Mouse (Mus musculus): ENCODE measurements around the gene Ticrr. TPM values are rescaled to one million over a fixed set of nuclear protein-coding genes. Genes with fewer than 3 reads are reported as not detected.

Gene Ticrr
- polyA plus RNA-seq, 1 experiment = 3.1 TPM

DNA sequence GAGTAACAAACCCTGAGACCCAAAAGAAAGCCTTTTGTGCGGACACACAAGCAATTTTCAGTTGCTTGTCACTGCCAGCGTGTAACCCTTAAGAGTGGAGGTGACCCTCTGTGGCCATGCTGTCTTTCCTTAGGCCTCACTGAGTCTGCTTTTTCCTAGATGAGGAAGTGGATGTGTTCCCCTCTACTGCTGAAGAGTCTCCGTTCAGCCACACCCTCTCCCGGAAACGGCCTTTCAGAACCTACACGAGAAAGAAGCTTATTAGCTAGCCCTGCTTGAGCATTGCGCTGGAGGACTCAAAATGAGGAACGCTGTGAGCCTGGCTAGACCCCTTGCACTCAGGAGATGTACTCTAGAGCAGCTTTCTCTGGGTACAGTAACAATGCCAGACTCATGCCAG is 36.5 kb downstream of the Ticrr start:
- TF ChIP-seq POLR2A (IDR thresholded peaks at IDR 0.05; ENCODE audit: borderline replicate concordance, extremely low read depth, insufficient read depth, insufficient read length, poor library complexity, severe bottlenecking) (no peak), CTCF (IDR thresholded peaks at IDR 0.05; ENCODE audit: borderline replicate concordance, extremely low read depth, insufficient read depth, insufficient read length) (no peak)
- no peak for DNase-seq (ENCODE audit: low read depth)

- no peak for TF ChIP-seq CTCF (IDR thresholded peaks at IDR 0.05; ENCODE audit: borderline replicate concordance, extremely low read depth, insufficient read depth, insufficient read length)
- TF ChIP-seq POLR2A (IDR thresholded peaks at IDR 0.05; ENCODE audit: borderline replicate concordance, extremely low read depth, insufficient read depth, insufficient read length, poor library complexity, severe bottlenecking) = no peak
- no peak for DNase-seq (ENCODE audit: low read depth)
These were observed 42.8 kb downstream of the Ticrr start for GRCm38 (mm10) chr7:79702755-79703154.

DNA sequence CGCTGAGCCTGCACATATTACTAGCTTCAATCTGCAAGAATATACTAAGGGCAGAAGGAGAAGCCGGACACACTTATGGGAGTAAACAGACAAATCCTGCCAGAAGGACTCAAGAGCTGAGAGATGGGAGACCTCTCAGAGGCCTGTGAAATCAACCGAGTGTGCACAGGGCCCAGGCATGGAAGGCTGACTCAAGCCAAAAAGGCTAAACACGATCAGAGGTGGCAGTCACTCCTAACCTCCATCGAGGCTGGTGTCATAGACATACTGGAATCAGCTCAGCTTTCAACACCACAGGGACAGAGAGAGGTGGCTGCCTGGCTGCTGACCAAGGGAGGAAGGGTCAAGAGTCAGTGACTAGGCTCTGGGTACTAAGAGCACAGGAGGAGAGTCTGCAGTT is 45.2 kb downstream of the Ticrr start:
- TF ChIP-seq POLR2A (IDR thresholded peaks at IDR 0.05; ENCODE audit: borderline replicate concordance, extremely low read depth, insufficient read depth, insufficient read length, poor library complexity, severe bottlenecking) = no peak
- no peak for TF ChIP-seq CTCF (IDR thresholded peaks at IDR 0.05; ENCODE audit: borderline replicate concordance, extremely low read depth, insufficient read depth, insufficient read length)

DNA sequence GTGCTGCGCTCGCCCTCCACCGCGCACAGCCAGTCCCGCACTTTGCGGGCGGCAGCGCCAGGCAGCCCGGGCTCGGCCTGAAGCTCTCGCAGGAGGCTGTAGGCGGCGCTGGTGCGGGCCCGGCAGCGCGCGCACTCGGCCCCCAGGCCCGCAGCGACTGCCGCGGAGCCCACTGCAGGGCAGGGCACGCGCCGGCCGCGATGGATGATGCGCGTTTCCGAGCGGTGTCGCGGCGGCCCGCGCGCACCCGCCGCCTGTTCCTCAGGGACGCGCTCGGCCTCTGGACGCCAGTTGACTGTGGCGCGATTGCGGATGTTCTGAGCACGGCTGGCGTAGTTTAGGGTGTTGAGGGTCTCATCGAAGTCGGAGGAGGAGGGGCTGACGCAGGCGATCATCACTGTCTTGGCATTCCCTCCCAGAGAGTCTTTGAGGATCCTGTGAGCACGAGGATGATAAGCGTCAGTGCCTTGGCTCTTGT is 50.2 kb downstream of the Ticrr start:
- TF ChIP-seq CTCF (IDR thresholded peaks at IDR 0.05; ENCODE audit: borderline replicate concordance, extremely low read depth, insufficient read depth, insufficient read length) (peak; percentile 63), POLR2A (IDR thresholded peaks at IDR 0.05; ENCODE audit: borderline replicate concordance, extremely low read depth, insufficient read depth, insufficient read length, poor library complexity, severe bottlenecking) (peak; percentile 47; the same call in 1 of the 2 replicates)
- peak; percentile 92 for DNase-seq (ENCODE audit: low read depth)

More for the DNA sequence above, 45.2 kb downstream of the Ticrr start:
- no peak for DNase-seq (ENCODE audit: low read depth)

GRCm38 (mm10) chr7:79710831-79711230 is 50.8 kb downstream of the Ticrr start:
- no peak for TF ChIP-seq CTCF (IDR thresholded peaks at IDR 0.05; ENCODE audit: borderline replicate concordance, extremely low read depth, insufficient read depth, insufficient read length)
- no peak for TF ChIP-seq POLR2A (IDR thresholded peaks at IDR 0.05; ENCODE audit: borderline replicate concordance, extremely low read depth, insufficient read depth, insufficient read length, poor library complexity, severe bottlenecking)
- no peak for DNase-seq (ENCODE audit: low read depth)

- TF ChIP-seq CTCF (IDR thresholded peaks at IDR 0.05; ENCODE audit: borderline replicate concordance, extremely low read depth, insufficient read depth, insufficient read length) = no peak
- peak; percentile 55; the same call in 1 of the 2 replicates for TF ChIP-seq POLR2A (IDR thresholded peaks at IDR 0.05; ENCODE audit: borderline replicate concordance, extremely low read depth, insufficient read depth, insufficient read length, poor library complexity, severe bottlenecking)
- DNase-seq (ENCODE audit: low read depth) = peak; percentile 94
These were observed 55.4 kb downstream of the Ticrr start, which contains the start of gene Kif7 for GRCm38 (mm10) chr7:79715187-79715981. Gene Kif7, minus strand, starts transcription at chr7:79715720.

GRCm38 (mm10) chr7:79721386-79721977 is 61.5 kb downstream of the Ticrr start:
- TF ChIP-seq CTCF (IDR thresholded peaks at IDR 0.05; ENCODE audit: borderline replicate concordance, extremely low read depth, insufficient read depth, insufficient read length) (no peak), POLR2A (IDR thresholded peaks at IDR 0.05; ENCODE audit: borderline replicate concordance, extremely low read depth, insufficient read depth, insufficient read length, poor library complexity, severe bottlenecking) (0 out of 2 replicates have a peak, but pooled peaks have one; percentile 34)
- peak; percentile 74 for DNase-seq (ENCODE audit: low read depth)

DNA sequence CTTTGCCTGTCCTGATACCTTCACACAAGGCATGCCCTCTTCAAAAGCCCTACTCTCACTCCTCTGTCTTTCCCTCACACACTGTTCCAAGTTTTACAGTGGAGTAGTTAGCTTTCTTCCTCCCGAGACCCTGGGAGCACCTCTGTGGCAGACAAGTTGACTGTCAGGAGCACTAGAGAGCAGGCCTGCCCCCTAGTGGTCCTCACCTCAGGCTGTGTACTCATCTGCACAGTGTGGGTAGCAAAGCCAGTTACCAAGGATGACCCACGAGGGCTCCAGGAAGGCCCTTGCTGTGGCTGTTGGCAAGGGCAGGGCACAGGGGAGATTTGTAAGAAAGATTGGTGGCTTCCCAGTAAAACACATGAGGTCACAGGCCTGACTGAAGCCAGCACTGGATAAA is 67.1 kb downstream of the Ticrr start:
- peak; percentile 64 for DNase-seq (ENCODE audit: low read depth)
- TF ChIP-seq POLR2A (IDR thresholded peaks at IDR 0.05; ENCODE audit: borderline replicate concordance, extremely low read depth, insufficient read depth, insufficient read length, poor library complexity, severe bottlenecking) (no peak), CTCF (IDR thresholded peaks at IDR 0.05; ENCODE audit: borderline replicate concordance, extremely low read depth, insufficient read depth, insufficient read length) (peak; percentile 75)

DNA sequence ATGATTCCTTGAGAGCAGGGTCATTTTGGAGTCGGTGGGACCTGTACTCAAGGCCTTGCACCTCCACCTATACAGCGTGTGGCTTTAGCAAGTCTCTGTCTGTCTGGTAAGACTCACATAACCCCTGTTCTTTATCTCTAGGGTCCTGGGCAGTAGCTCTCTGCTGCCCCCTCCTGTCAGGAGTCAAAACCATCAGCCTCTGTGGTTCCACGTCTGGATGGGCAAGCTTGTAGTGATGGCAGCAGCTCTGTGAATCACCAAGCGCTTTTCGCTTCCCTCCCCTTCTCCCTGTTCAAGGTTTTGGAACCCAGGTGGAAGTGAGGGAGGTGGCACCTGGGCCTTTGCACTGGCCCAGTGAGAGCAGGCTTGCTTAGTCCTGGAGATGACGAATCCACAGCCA is 68.2 kb downstream of the Ticrr start:
- TF ChIP-seq CTCF (IDR thresholded peaks at IDR 0.05; ENCODE audit: borderline replicate concordance, extremely low read depth, insufficient read depth, insufficient read length) (peak; percentile 79), POLR2A (IDR thresholded peaks at IDR 0.05; ENCODE audit: borderline replicate concordance, extremely low read depth, insufficient read depth, insufficient read length, poor library complexity, severe bottlenecking) (no peak)
- peak; percentile 71 for DNase-seq (ENCODE audit: low read depth)

DNA sequence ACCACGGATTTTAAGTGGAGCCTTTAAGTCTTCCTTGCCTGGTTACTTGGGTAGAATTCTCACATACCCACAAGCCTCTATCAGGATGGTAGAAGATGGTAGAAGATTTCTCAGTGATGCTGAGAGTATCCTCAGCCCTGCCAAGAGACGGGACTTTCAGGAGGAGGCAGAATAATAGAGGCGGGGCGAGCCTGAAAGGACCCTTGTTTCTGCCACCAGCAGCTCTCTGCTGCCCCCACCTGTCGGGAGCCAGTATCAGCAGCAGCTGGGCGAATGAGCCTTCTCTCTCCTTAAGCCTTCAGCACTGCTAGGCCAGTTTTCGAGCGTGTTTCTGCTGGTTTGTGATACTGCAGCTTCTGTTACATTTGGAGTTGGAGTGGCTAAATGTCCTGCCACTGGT is 69.2 kb downstream of the Ticrr start:
- no peak for TF ChIP-seq POLR2A (IDR thresholded peaks at IDR 0.05; ENCODE audit: borderline replicate concordance, extremely low read depth, insufficient read depth, insufficient read length, poor library complexity, severe bottlenecking)
- peak; percentile 92 for TF ChIP-seq CTCF (IDR thresholded peaks at IDR 0.05; ENCODE audit: borderline replicate concordance, extremely low read depth, insufficient read depth, insufficient read length)
- peak; percentile 82 for DNase-seq (ENCODE audit: low read depth)

GRCm38 (mm10) chr7:79729743-79730370 is 69.9 kb downstream of the Ticrr start:
- TF ChIP-seq CTCF (IDR thresholded peaks at IDR 0.05; ENCODE audit: borderline replicate concordance, extremely low read depth, insufficient read depth, insufficient read length) (peak; percentile 39; the same call in 1 of the 2 replicates), POLR2A (IDR thresholded peaks at IDR 0.05; ENCODE audit: borderline replicate concordance, extremely low read depth, insufficient read depth, insufficient read length, poor library complexity, severe bottlenecking) (no peak)
- DNase-seq (ENCODE audit: low read depth) = peak; percentile 6
